Mouse (Mus musculus): ENCODE results near the gene Dop1b.
A peak's percentile ranks its signal among the peaks of the same experiment; 100 is the strongest.

DNA sequence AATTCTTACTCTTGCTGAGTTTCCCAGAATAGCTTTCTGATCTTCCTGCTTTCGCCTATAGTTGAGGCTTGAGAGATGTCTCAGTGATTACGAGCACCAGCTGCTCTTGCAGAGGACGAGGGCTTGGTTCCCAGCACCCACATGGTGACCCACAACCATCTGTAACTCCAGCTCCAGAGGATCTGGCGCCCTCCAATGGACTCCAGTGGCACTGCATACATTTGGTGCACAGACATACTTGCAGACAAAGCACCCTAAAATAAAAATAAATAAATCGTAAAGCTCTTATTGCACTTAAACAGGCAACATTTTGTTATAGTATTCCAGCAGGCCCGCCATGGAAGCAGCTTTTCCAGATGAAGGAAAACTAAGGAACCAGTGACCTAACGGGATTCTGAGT lies 72.5 kb downstream of the Dop1b start:
- TF ChIP-seq CTCF (IDR thresholded peaks at IDR 0.05; ENCODE audit: low read depth) (peak; percentile 41), EP300 (IDR thresholded peaks at IDR 0.05; ENCODE audit: low read depth) (no peak)

Measured in liver, embryonic 14.5 days (tissue).